Mouse (Mus musculus) mouse embryonic stem cell (cell line): ENCODE results near the gene Gm5426.
"Not testable (repeated sequence)": the region's sequence is repeated elsewhere in the genome, so short reads cannot be mapped to it uniquely, and the experiment has no call there.

ENCODE experiments used
- in situ Hi-C, 2 experiments: fragments of 300-500 bp; cut with MboI; formaldehyde crosslinking; loops; 1 replicate in 1 of 2; 3 replicates in 1 of 2; pipeline ENCODE4 v1.14.3; 2019 to 2020; ENCODE audit warnings: low sequenced_read_pairs in 2 of 2, low pct_unique_long_range_greater_than_20kb in 1 of 2, mixed read lengths in 1 of 2; ENCODE audit not compliant: unreplicated experiment in 1 of 2

The Gm5426 gene

DNA sequence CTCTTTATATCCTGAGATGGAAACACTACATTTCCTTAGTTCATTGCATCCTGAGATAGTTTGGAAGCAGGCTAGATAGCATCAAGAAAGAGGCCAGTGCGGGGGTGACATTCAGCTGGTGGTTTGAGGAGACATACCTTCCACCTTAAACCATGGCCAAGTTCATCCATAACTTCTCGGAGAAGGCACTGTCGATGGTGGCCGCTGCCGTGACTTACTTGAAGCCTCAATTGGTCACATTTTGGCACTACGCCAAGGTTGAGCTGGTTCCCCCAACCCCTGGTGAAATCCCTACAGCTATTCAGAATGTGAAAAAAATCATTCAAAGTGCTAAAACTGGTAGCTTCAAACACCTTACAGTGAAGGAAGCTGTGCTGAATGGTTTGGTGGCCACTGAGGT, at the start of gene Gm5426:
Gm5426 (plus strand) TSS at position 153 of the 400 bp plus-strand sequence.
- in situ Hi-C loops, result not testable (repeated sequence)

DNA sequence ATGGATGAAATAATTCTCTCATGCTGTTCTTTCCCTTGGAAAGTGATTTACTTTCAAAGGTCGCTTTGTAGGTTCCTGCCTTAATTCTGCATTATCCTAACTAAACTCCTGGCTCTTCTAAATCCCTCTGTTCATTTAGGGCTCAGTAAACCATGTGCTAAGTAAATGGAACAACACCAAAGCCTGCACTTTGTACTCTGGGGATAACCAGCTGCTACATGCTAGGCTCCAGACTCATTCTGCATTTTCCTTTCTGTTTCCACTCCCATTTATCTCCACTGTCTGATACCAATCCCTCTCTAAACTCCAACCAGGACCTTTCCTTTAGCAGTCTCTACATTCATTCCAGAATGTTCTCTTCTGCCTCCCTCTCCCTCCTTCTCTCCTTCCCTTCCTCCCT, 46.7 kb upstream of the Gm5426 start:
- in situ Hi-C loops, result loop anchor here (25.0 kb wide), 2 partner anchors 177 to 527 kb away; partner anchors contain the start of gene Nudt4 (in 1 of the 2)

DNA sequence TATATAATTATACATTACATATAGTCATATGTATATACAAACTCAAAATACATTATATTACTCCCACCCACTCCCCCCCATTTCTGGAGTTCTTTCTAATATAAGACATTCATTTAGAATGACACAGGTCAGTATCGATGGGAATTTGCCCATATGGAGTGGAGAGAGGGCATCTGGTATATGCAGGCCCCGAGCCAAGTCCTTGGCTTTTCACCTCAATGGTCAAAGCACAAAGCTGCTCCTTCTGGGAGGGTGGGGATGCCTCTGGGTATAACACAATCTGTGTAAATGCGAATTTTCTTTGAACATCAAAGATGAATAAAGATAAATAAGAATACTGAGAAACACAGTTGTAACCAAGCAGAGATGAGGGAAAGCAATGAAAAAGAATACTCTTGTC, 46.0 kb upstream of the Gm5426 start:
- in situ Hi-C loops, result loop anchor here (25.0 kb wide), 2 partner anchors 178 to 528 kb away; partner anchors contain the start of gene Nudt4 (in 1 of the 2)

DNA sequence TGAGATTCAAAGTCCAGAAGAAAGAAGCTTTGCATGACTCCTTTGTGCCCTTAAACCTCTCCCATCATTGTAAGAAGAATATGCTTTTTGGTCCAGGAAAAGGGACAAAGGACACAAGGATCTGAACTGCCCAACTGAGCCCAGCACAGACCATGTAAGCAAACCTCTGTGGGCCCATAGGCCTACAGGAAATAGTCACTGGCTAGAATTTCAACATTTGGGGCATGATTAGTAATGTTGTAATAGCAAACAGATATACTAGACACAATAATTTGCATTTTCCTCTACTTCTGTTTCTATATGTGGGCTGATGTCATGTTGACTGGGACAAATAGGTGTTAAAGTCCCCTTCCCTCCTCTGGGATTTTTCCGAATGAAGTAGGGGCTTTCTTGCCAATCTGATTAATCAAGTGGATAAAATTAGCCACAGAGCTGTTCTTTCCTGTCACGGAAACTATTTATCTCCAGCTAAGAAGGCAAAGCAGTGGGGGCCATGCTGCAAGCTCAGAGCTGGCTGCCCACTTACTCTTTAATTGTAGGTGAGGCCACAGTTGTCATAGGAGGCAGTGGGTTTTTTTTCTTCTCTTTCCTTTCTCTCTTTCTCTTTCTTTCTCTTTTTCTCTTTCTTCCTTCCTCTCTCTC, 42.4 kb upstream of the Gm5426 start:
- in situ Hi-C loops, result loop anchor here (25.0 kb wide), 2 partner anchors 182 to 532 kb away; partner anchors contain the start of gene Nudt4 (in 1 of the 2)

DNA sequence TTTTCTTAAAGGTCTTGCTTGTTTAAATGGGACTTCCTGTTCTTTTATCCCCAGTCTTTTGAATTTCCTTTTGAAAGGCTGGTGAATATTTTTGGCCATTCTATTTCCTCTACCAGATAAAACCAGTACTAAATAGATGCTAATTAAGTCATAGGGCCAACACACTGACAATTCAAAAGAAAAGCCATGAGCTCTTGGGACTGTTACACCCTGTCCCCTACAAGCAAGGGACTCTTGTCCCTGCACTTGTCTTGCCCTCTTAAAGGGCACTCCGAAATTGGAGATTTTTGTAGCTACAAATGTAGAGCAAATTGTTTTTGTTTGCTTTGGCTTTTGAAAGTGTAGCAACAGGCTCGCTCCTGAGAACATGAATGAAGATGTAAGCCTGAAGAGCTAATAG, 41.8 kb upstream of the Gm5426 start:
- in situ Hi-C loops, result loop anchor here (25.0 kb wide), 2 partner anchors 182 to 532 kb away; partner anchors contain the start of gene Nudt4 (in 1 of the 2)

DNA sequence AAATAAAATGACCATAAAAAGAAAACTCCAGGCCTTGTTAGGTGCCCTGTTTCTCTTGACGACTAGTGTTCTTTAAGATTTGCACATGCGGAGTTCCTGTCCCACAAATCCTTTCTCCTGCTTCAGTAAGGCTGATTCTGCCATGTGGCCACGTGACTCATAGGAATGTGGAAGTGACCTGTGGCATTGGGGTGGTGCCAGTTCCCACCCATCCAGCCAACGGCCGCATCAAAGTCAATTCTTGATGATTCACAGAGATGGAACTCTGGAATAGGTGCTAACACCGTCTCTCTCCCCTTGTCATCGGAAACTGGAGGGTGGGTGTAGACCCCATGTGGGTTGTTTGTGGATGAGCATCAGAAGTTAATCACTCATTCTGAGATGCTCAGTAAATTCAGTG, 39.7 kb upstream of the Gm5426 start:
- in situ Hi-C loops, result loop anchor here (25.0 kb wide), 2 partner anchors 184 to 534 kb away; partner anchors contain the start of gene Nudt4 (in 1 of the 2)

DNA sequence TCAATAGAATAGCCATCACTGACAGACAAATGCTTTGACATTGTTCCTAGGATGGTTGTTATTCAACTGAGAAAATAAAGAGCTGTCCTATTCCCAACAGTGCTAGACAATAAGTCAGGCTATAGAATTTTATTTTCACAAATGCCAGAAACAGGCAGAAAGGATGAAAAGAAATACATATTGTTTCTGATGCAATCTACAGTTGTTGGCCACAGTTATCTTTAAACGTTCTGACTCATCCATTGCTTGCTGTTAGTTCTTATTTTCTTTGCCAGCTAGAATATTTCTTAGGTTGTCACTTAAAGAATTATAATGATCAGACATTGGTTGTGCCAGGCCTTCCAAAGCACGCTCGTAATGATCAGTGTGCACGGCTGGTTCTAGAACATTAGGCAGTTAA, 35.4 kb upstream of the Gm5426 start:
- in situ Hi-C loops, result no loop called here

- in situ Hi-C loops, result no loop called here
Observed at GRCm38 (mm10) chr10:96104158-96104557, 32.2 kb upstream of the Gm5426 start.

- in situ Hi-C loops, result no loop called here
Observed at GRCm38 (mm10) chr10:96104624-96105023, 31.8 kb upstream of the Gm5426 start.

DNA sequence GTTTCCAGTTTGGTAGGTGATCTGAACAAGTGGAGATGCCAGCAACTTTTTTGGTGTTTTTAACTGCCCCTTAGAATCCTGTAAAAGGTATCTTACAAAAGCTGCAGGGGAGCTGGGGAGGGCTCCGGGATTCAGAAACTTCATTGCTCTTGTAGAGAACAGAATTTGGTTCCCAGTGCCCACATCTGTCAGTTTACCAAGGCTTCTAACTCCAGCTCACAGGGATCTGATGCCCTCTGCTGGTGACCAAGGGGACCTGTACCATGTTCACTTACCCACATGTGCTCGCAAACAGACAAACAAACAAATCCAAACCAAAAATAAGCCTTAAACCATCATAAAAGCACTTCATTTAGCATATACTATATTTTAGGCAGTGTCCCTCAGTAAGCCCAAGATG, 31.3 kb upstream of the Gm5426 start:
- in situ Hi-C loops, result no loop called here

GRCm38 (mm10) chr10:96106972-96107720, 29.3 kb upstream of the Gm5426 start:
- in situ Hi-C loops, result no loop called here

DNA sequence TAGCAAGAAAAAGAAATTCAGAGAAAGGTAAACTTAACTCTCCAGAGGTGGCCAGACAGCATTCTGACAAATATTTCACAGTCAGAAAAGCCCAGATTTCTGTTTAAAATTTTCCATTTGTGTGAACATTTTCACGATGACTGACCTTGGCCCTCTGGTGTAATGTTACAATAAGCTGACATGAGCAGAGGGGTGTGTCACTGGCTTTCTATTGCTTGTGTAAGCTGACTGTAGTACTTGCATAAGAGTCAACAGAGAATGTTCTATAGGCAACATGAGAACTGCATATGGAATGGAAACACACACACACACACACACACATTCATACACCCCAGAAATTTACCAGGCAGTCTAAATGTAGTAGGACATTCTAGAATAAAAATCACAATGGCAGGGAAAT, 28.6 kb upstream of the Gm5426 start:
- in situ Hi-C loops, result no loop called here

DNA sequence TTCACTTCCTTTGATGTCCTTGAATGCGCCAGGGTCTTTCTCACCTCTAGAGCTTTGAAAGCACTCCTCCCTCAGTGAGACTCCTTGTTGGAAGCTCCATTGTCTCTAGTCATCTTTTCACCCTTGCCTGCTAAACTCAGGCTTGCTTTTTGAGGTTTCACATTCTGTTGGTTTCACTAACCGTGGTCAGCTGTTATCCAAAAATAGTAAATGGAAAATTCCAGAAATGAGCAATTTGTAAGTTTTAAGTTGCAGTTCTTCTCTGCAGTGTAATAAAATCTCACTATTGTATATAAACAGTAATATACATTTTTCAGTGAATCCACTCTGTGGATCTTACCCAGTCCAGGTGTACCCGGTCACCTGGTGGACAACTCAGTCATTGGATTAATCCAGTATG, 21.1 kb upstream of the Gm5426 start:
- in situ Hi-C loops, result no loop called here

- in situ Hi-C loops, result no loop called here
Observed at GRCm38 (mm10) chr10:96120821-96121220, 15.6 kb upstream of the Gm5426 start.

DNA sequence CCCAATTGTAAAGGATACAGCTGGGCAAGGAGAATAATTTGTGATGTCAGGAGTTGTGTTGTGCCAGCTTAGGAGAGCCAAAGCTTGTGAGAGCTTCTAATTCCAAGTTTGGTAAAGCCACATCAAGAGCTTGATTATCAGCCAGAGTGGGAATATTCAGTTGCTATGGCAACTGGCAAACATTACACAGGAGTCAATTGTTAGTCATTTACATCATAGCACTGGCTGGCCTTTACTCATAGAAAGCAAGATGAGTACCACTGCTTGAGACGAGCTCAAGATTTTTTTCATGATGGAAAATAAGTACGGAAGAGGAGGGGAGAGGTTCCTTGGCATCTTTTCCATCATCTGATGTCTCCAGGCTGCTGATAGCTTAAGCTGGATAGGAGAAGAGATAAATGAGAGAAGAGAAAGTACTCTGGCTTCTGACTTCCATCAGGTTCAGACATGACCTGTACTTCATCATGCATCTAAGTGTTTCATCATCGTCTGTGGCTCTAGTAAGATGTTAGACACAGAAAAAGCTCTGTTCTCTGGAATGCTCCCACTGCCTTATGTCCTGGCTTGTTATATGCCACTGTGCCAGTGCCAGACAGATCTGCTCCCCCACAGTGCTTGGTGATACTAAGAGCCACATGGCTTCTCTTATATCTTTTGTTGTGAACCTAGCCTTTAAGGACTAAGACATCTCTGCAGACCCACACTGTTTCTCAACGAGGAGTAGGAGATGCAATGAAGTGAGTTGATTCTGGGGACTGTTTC, 15.0 kb upstream of the Gm5426 start:
- in situ Hi-C loops, result no loop called here

DNA sequence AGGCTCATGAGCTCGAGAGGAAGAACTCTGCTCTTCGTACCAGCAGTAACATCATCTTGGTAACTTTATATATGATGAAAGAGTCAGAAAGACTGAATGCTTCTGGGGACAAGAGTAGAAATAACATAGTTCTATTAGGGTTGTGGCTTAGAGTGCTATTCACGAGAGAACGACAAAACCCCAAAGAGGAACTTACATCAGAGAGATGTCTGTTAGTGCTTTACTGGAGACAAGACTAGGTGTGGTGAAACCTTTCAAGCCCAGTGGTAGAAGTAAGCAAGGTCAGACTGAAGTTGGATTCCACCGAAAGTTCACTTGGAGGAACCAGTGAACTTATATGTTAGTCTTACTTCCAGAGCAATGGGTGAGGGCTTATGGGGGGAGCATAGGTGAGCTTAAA, 12.5 kb upstream of the Gm5426 start:
- in situ Hi-C loops, result no loop called here

- in situ Hi-C loops, result no loop called here
Observed at GRCm38 (mm10) chr10:96124290-96124689, 12.1 kb upstream of the Gm5426 start.

GRCm38 (mm10) chr10:96125771-96126454, 10.5 kb upstream of the Gm5426 start:
- in situ Hi-C loops, result no loop called here
